Mouse (Mus musculus) embryonic facial prominence, embryonic 13.5 days (tissue): ENCODE measurements at regions not wholly inside any gene's neighbourhood (a gene's known extent, or its start where the extent isn't known, plus 50 kb on each side); places are given as distances from the start of the nearest gene placed in this dataset.
"Not testable (repeated sequence)": the region's sequence is repeated elsewhere in the genome, so short reads cannot be mapped to it uniquely, and the experiment has no call there.

Source experiments
- ATAC-seq: fragments of 200-750 bp; cut with Nextera tagmentation; 2 replicates; pipeline ENCODE4 v1.8.0; 2017; ENCODE audit warnings: low read depth; ENCODE audit not compliant: insufficient number of reproducible peaks, insufficient read depth, low FRiP score, low TSS enrichment
- H3K27ac ChIP-seq: fragments of 300-500 bp; sonication (generic); 2 replicates; pipeline ENCODE4 v1.5.1; 2015; ENCODE audit warnings: moderate library complexity, mild to moderate bottlenecking, inconsistent platforms
- H3K27me3 ChIP-seq: fragments of 300-500 bp; sonication (generic); 2 replicates; pipeline ENCODE4 v1.6.1; 2015; ENCODE audit warnings: mild to moderate bottlenecking, inconsistent platforms
- H3K36me3 ChIP-seq: fragments of 300-500 bp; sonication (generic); 2 replicates; pipeline ENCODE4 v1.6.1; 2015; ENCODE audit warnings: mild to moderate bottlenecking, inconsistent platforms
- H3K4me1 ChIP-seq: fragments of 300-500 bp; sonication (generic); 2 replicates; pipeline ENCODE4 v1.6.1; 2015; ENCODE audit warnings: inconsistent platforms
- H3K4me2 ChIP-seq: fragments of 300-500 bp; sonication (generic); 2 replicates; pipeline ENCODE4 v1.6.1; 2015; ENCODE audit warnings: moderate library complexity, mild to moderate bottlenecking, inconsistent platforms
- H3K4me3 ChIP-seq: fragments of 300-500 bp; sonication (generic); 2 replicates; pipeline ENCODE4 v1.5.1; 2015; ENCODE audit warnings: mild to moderate bottlenecking, inconsistent platforms
- H3K9ac ChIP-seq: fragments of 300-500 bp; sonication (generic); 2 replicates; pipeline ENCODE4 v1.6.1; 2015; ENCODE audit warnings: mild to moderate bottlenecking, inconsistent platforms
- H3K9me3 ChIP-seq: fragments of 300-500 bp; sonication (generic); 2 replicates; pipeline ENCODE4 v1.6.1; 2016; ENCODE audit warnings: inconsistent platforms
- WGBS: fragments of 180-500 bp; shearing (Covaris S2); methylation state at CpG from one replicate; pipeline ENCODE4 v1.1.7; 2015; ENCODE audit warnings: mixed read lengths; 5-methylcytosine and 5-hydroxymethylcytosine counted together

DNA sequence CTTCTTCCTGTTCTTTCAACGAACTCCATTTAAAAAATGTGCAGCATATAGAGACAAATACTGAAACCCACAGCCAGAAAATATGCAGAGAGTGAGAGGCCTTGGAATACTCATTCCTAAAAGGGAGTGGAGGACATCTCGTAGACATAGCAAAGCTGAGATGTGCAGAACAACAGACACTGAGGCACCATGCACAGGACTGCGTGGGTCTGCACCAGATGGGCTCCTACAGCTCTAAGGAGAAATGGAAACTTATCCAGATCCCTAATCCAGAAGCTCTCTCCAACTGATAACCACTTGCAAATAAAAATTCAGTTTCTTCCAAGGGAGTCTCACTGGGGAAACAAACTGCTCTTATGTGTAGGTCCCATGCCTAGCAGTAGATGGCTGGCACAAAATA is 101.6 kb downstream of the Slc25a24 start:
- WGBS, result 85% methylated on average over 3 of the region's 3 CpGs
- Histone ChIP-seq H3K36me3 (no peaks in the 10 kb centered on the region), H3K9ac (no peak overlapping the region), H3K27me3 (no peaks in the 10 kb centered on the region), H3K4me3 (no peak overlapping the region), H3K27ac (no peak overlapping the region), H3K4me2 (no peak overlapping the region), H3K9me3 (no peaks in the 10 kb centered on the region), H3K4me1 (no peaks in the 10 kb centered on the region)
- ATAC-seq, result no peak

DNA sequence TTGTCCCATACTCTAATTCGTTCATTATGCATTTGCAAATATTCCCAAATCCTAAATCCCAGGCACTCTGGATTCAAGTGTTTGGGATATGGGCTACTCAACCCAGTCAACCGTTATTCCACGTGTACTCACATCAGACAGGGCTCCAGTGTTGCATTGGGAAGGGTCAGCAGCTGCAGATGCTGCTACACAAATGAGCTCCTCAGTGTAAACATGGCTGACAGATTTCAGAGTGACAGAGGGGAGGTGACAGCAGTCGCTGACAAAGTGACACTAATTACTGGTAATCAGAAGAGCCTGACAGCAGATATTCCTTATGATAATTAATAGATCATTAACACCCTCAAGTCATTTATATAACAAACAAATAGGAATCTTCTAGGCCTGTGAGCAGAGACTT is 106.2 kb upstream of the Vav3 start:
- Histone ChIP-seq H3K9ac (no peak overlapping the region), H3K4me2 (no peak overlapping the region), H3K36me3 (no peaks in the 10 kb centered on the region), H3K4me1 (no peaks in the 10 kb centered on the region), H3K9me3 (0 out of 2 replicates have a peak, but pooled peaks cover 3% of the 10 kb centered on the region), H3K27ac (no peak overlapping the region), H3K4me3 (no peak overlapping the region), H3K27me3 (no peaks in the 10 kb centered on the region)
- WGBS, result 72% methylated on average over 4 of the region's 4 CpGs
- ATAC-seq, result no peak

DNA sequence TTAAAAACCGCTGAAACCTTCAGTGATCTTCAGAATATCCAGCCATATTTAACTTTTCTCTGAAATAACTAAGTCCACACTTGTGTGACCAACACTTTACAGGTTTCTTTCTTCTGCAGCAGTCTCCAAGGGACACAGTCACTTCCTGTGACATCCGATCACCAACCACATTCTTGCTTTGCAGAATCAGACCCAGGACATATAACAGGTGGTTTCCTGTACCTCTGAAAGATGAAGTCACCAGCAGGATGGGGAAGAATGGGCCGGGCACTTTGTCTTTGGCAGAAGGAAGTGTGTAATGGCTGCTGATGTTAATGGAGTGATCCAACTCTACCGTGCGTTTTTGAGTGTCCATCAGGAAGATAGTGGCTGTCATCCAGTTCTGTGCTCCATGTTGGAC is 103.5 kb upstream of the Vav3 start:
- H3K4me3 ChIP-seq, result no peak overlapping the region
- no peaks in the 10 kb centered on the region for H3K36me3 ChIP-seq
- no peak for ATAC-seq
- H3K4me1 ChIP-seq, result no peaks in the 10 kb centered on the region
- H3K9me3 ChIP-seq, result no peaks in the 10 kb centered on the region
- no peak overlapping the region for H3K9ac ChIP-seq
- 75% methylated on average over 5 of the region's 5 CpGs for WGBS
- H3K27ac ChIP-seq, result no peak overlapping the region
- H3K4me2 ChIP-seq, result no peak overlapping the region
- H3K27me3 ChIP-seq, result no peaks in the 10 kb centered on the region

DNA sequence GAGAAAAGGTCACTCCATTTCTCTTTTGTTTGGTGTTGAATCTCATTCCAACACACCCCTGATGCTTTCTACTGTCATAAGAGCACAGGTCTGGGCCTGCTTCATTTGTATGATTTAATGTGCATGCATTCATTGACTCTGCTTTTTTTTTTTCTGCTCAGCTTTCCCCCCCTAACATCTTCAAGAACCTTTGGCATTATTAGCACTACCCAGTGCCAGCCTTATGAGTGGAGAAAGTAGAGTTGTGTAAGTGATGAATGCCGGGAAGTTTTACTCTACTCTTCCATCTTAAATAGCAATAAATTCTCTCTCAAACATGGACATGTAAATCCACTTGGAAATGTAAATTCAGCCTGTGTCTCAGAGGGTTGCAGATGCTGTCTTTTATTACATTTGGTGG is 97.0 kb upstream of the Vav3 start:
- no peak overlapping the region for H3K4me2 ChIP-seq
- ATAC-seq, result no peak
- H3K9ac ChIP-seq, result no peak overlapping the region
- H3K9me3 ChIP-seq, result peaks cover 6% of the 10 kb centered on the region; the same call in 1 of the 2 replicates
- no peak overlapping the region for H3K27ac ChIP-seq
- no peaks in the 10 kb centered on the region for H3K36me3 ChIP-seq
- no peak overlapping the region for H3K4me3 ChIP-seq
- H3K4me1 ChIP-seq, result no peaks in the 10 kb centered on the region
- no peaks in the 10 kb centered on the region for H3K27me3 ChIP-seq
- 76% methylated on average over 1 of the region's 1 CpGs for WGBS

DNA sequence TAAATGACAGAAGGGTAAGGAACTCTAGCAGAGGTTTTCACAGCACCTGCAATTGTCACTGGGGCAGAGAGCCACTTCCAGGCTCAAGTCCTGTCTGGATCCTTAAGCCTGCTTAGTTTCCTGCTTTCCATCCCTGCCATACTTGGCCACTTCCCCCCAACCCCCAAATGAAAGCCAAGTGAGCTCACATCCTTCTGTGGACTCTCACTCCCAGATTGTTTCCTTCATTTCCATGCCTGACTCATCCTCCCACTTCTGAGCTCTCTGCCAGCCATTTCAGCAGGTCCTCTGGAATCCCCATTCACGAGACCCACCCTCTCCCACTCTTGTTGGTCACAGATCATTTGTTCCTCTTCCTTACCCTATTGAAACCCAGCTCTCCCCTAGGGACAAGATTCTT is 91.7 kb upstream of the Vav3 start:
- H3K27ac ChIP-seq, result no peak overlapping the region

GRCm38 (mm10) chr3:109249359-109249758 is 91.1 kb upstream of the Vav3 start:
- no peak overlapping the region for H3K4me2 ChIP-seq
- no peak overlapping the region for H3K4me3 ChIP-seq
- no peak overlapping the region for H3K27ac ChIP-seq
- no peaks in the 10 kb centered on the region for H3K36me3 ChIP-seq
- no peak overlapping the region for H3K9ac ChIP-seq
- WGBS, result 63% methylated on average over 1 of the region's 1 CpGs
- ATAC-seq, result no peak
- H3K4me1 ChIP-seq, result peaks cover 18% of the 10 kb centered on the region
- H3K9me3 ChIP-seq, result peaks cover 6% of the 10 kb centered on the region; the same call in 1 of the 2 replicates
- H3K27me3 ChIP-seq, result no peaks in the 10 kb centered on the region

More for the DNA sequence above, 91.7 kb upstream of the Vav3 start:
- no peak for ATAC-seq
- Histone ChIP-seq H3K4me3 (no peak overlapping the region), H3K36me3 (no peaks in the 10 kb centered on the region), H3K27me3 (no peaks in the 10 kb centered on the region), H3K9me3 (peaks cover 6% of the 10 kb centered on the region; the same call in 1 of the 2 replicates), H3K4me2 (no peak overlapping the region), H3K9ac (no peak overlapping the region), H3K4me1 (peaks cover 16% of the 10 kb centered on the region)
- 43% methylated on average over 1 of the region's 1 CpGs for WGBS

GRCm38 (mm10) chr3:109249989-109250388 is 90.5 kb upstream of the Vav3 start:
- H3K27ac ChIP-seq, result no peak overlapping the region
- WGBS, result 84% methylated on average over 2 of the region's 2 CpGs
- peaks cover 21% of the 10 kb centered on the region for H3K4me1 ChIP-seq
- ATAC-seq, result no peak
- no peaks in the 10 kb centered on the region for H3K27me3 ChIP-seq
- no peak overlapping the region for H3K4me2 ChIP-seq
- no peaks in the 10 kb centered on the region for H3K9me3 ChIP-seq
- H3K4me3 ChIP-seq, result no peak overlapping the region
- no peak overlapping the region for H3K9ac ChIP-seq
- no peaks in the 10 kb centered on the region for H3K36me3 ChIP-seq

DNA sequence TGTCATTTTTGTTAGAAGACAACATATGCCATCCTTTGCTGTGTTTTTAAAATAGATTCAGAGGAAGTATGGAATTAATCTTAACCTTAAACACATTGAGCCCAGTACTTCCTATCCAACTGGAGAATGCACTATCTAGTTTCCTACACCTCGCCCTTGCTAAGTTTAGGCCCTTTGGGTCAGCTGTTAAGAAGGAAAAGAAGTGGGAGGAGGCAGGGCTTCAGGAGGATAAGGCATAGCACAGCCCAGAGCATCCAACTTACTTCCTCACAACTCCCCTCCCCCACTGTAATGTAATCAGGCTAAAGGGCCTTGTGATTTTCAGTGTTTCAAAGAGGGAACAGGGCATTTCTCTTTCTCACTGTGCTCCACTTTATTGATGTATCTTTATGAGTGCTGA is 88.7 kb upstream of the Vav3 start:
- no peak overlapping the region for H3K9ac ChIP-seq
- no peak overlapping the region for H3K4me3 ChIP-seq
- no peaks in the 10 kb centered on the region for H3K9me3 ChIP-seq
- ATAC-seq, result 0 out of 2 replicates have a peak, but pooled peaks have one; percentile 43
- H3K27ac ChIP-seq, result no peak overlapping the region
- no peaks in the 10 kb centered on the region for H3K36me3 ChIP-seq
- H3K27me3 ChIP-seq, result no peaks in the 10 kb centered on the region
- peaks cover 24% of the 10 kb centered on the region for H3K4me1 ChIP-seq
- no peak overlapping the region for H3K4me2 ChIP-seq
- WGBS, result 15% methylated on average over 1 of the region's 1 CpGs

DNA sequence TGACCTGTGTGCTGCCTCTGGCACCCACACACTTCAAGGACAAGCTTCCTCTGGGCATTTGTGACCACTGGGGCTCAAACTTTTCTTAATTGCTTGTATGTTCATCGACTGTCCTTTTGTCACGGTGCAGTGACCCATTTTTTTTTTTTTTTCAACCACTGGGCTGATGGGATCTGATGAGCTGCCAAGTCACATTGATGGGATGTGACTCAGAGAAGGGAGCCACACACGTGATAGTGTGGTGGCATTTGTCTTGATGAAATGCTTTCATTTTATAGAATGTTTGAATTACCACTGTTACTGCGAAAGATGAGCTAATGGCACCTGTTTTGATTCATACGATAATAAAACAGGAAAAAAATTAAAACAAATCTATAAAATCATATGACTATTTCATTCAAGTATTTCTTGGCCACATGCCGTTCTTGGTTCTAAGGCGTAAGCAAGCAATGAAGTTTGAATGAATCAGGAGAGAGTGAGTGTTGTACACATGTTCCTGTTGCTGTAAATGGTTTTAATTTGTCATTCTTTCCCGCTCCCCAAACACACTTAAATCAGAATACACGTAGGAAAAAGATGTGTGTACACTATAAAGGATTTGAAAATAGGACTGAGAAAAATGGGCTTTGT is 86.3 kb upstream of the Vav3 start:
- no peak overlapping the region for H3K27ac ChIP-seq
- 64% methylated on average over 9 of the region's 9 CpGs for WGBS
- H3K4me3 ChIP-seq, result no peak overlapping the region
- H3K36me3 ChIP-seq, result no peaks in the 10 kb centered on the region
- H3K9me3 ChIP-seq, result no peaks in the 10 kb centered on the region
- H3K9ac ChIP-seq, result no peak overlapping the region
- no peak overlapping the region for H3K4me2 ChIP-seq
- H3K27me3 ChIP-seq, result no peaks in the 10 kb centered on the region
- no peak for ATAC-seq
- peaks cover 25% of the 10 kb centered on the region for H3K4me1 ChIP-seq

- 78% methylated on average over 5 of the region's 5 CpGs for WGBS
- Histone ChIP-seq H3K4me2 (no peak overlapping the region), H3K27ac (no peak overlapping the region), H3K9ac (no peak overlapping the region), H3K9me3 (no peaks in the 10 kb centered on the region), H3K27me3 (no peaks in the 10 kb centered on the region), H3K4me3 (no peak overlapping the region), H3K36me3 (no peaks in the 10 kb centered on the region), H3K4me1 (peaks cover 25% of the 10 kb centered on the region)
- no peak for ATAC-seq
Measured at GRCm38 (mm10) chr3:109254957-109255356, 85.5 kb upstream of the Vav3 start.

- Histone ChIP-seq H3K27ac (no peak overlapping the region), H3K4me3 (no peak overlapping the region), H3K9me3 (no peaks in the 10 kb centered on the region), H3K4me2 (no peak overlapping the region), H3K27me3 (no peaks in the 10 kb centered on the region), H3K36me3 (no peaks in the 10 kb centered on the region), H3K4me1 (peaks cover 20% of the 10 kb centered on the region), H3K9ac (no peak overlapping the region)
- ATAC-seq, result no peak
- whole genome bisulfite sequencing, result 76% methylated on average over 5 of the region's 5 CpGs
Measured at GRCm38 (mm10) chr3:109256723-109257122, 83.7 kb upstream of the Vav3 start.

GRCm38 (mm10) chr3:109266947-109267346 is 73.5 kb upstream of the Vav3 start:
- not testable (repeated sequence) for H3K9me3 ChIP-seq, H3K4me1 ChIP-seq, H3K4me2 ChIP-seq, H3K27me3 ChIP-seq, H3K9ac ChIP-seq, H3K36me3 ChIP-seq, H3K4me3 ChIP-seq, H3K27ac ChIP-seq, ATAC-seq
- WGBS, result 69% methylated on average over 8 of the region's 8 CpGs
